Mouse (Mus musculus): ENCODE data around the gene Fndc3a. TPM values are rescaled to one million over a fixed set of nuclear protein-coding genes. Genes with fewer than 3 reads are reported as not detected.

Fndc3a gene
- total and polyA plus RNA-seq, 2 experiments from 2014 or later = 45.2 to 51.8 TPM

DNA sequence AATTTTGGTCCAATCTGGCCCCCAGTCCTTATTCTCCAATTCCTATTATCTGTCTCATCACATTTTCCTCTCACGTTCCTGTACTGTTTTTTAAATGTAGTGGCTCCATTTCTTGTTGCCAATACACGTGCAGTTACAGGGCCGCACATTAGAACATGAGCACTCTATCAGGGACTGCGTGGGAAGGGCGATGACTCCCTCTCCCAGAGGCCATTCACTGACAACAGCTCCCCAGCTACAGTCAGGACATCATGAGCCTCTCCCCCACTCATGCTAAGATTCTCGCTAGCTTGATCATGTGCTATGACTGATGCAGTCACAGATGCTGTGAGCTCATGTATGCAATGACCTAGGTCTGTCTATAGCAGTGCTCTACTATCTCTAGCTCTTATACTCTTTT lies 71.3 kb downstream of the Fndc3a start:
- H3K9ac ChIP-seq (replicated peaks; ENCODE audit: low read length) = no peak overlapping the region
- no peaks in the 10 kb centered on the region; the same call in 1 of the 2 replicates for H3K36me3 ChIP-seq (ENCODE audit: insufficient read depth, low read length)
- H3K27ac ChIP-seq = no peak overlapping the region

DNA sequence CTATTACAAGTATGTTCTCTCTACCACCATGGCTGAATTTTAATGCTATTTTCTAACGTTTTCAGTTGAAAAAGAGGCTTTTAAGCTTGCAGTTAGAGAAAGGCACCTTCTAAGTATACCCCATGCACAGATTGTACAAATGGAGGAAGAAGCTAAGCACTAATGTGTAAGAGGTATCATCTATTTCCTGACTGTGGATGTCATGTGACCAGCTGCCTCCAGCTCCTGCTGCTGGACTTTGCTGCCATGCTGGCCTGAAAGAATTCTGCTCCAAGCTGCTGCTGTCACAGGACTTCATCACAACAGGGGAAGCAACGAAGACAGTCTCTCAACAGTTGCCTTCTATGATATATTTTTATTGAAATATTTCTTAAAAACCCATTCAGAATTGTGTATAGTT lies 76.2 kb downstream of the Fndc3a start:
- Histone ChIP-seq H3K4me1 (ENCODE audit: insufficient read depth, low read length) (no peaks in the 10 kb centered on the region), H3K4me3 (ENCODE audit: low read length) (no peak overlapping the region), H3K27ac (no peak overlapping the region), H3K27me3 (ENCODE audit: insufficient read depth, low read length) (no peaks in the 10 kb centered on the region), H3K36me3 (ENCODE audit: insufficient read depth, low read length) (no peaks in the 10 kb centered on the region), H3K9me3 (ENCODE audit: low read length) (no peaks in the 10 kb centered on the region), H3K9ac (replicated peaks; ENCODE audit: low read length) (no peak overlapping the region), H3K4me2 (ENCODE audit: low read depth, low read length) (no peak overlapping the region)
- DNase-seq (ENCODE audit: low spot score) = no peak
- 79% methylated on average over 2 of the region's 2 CpGs for WGBS
- no peak for TF ChIP-seq CTCF (IDR thresholded peaks at IDR 0.05; ENCODE audit: low read depth)
- ATAC-seq = no peak

More for the DNA sequence above, 71.3 kb downstream of the Fndc3a start:
- Histone ChIP-seq H3K4me1 (ENCODE audit: insufficient read depth, low read length) (no peaks in the 10 kb centered on the region), H3K27me3 (ENCODE audit: insufficient read depth, low read length) (no peaks in the 10 kb centered on the region), H3K4me2 (ENCODE audit: low read depth, low read length) (no peak overlapping the region), H3K4me3 (ENCODE audit: low read length) (no peak overlapping the region), H3K9me3 (ENCODE audit: low read length) (no peaks in the 10 kb centered on the region)
- ATAC-seq = no peak
- TF ChIP-seq CTCF (IDR thresholded peaks at IDR 0.05; ENCODE audit: low read depth) = no peak
- DNase-seq (ENCODE audit: low spot score) = no peak
- WGBS = 94% methylated on average over 6 of the region's 6 CpGs

DNA sequence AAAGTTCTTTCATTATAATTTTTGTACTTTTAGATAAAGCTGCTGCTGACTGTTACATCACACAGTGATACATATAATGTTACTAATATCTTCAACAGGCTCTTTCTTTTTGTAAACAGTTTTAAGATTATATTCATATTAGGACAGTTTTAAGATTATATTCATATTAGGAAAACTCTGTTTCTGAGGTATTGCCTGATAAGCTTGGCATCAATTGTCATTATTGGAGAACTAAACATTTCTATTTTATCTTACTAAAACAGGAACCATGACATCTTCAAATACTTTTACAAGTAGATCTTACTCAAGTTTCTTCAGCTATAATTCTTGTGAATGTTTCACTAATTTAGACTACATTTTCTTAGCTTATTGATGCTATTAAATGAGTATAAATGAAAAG lies 84.4 kb downstream of the Fndc3a start:
- H3K27me3 ChIP-seq (ENCODE audit: insufficient read depth, low read length) = no peaks in the 10 kb centered on the region
- H3K9me3 ChIP-seq (ENCODE audit: low read length) = no peaks in the 10 kb centered on the region
- no peak for ATAC-seq
- no peak overlapping the region for H3K4me2 ChIP-seq (ENCODE audit: low read depth, low read length)
- H3K27ac ChIP-seq = no peak overlapping the region
- no peak for DNase-seq (ENCODE audit: low spot score)
- no peak overlapping the region for H3K4me3 ChIP-seq (ENCODE audit: low read length)
- no peak overlapping the region for H3K9ac ChIP-seq (replicated peaks; ENCODE audit: low read length)
- H3K36me3 ChIP-seq (ENCODE audit: insufficient read depth, low read length) = no peaks in the 10 kb centered on the region
- no peak for TF ChIP-seq CTCF (IDR thresholded peaks at IDR 0.05; ENCODE audit: low read depth)
- H3K4me1 ChIP-seq (ENCODE audit: insufficient read depth, low read length) = no peaks in the 10 kb centered on the region

DNA sequence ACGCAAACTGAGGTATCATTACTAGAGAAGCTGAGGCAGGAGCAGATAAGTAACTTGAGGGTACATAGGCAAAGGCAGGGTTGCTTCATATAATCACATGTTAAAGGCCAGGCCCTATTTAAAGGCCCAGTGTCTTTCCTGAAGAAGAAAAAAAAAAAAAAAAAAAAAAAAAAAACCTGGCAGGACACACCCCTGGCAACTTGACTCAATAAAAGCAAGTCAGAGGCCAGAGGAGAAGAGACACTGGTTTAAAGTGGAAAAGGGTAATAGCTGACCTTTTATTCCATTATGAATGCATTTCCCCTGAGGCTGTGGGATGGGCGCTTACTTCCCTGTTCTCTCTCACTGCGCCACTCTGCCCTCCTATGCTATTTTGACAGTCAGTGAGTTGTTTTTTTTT lies 105.7 kb downstream of the Fndc3a start:
- ATAC-seq (no peak), DNase-seq (ENCODE audit: low spot score) (no peak)
- 87% methylated on average over 3 of the region's 3 CpGs for WGBS
- H3K9me3 ChIP-seq (ENCODE audit: low read length) = no peaks in the 10 kb centered on the region
- H3K36me3 ChIP-seq (ENCODE audit: insufficient read depth, low read length) = no peaks in the 10 kb centered on the region
- H3K4me2 ChIP-seq (ENCODE audit: low read depth, low read length) = no peak overlapping the region
- no peak overlapping the region for H3K27ac ChIP-seq
- H3K9ac ChIP-seq (replicated peaks; ENCODE audit: low read length) = no peak overlapping the region
- no peaks in the 10 kb centered on the region for H3K27me3 ChIP-seq (ENCODE audit: insufficient read depth, low read length)
- H3K4me3 ChIP-seq (ENCODE audit: low read length) = no peak overlapping the region
- TF ChIP-seq CTCF (IDR thresholded peaks at IDR 0.05; ENCODE audit: low read depth) = no peak
- peaks cover 11% of the 10 kb centered on the region; the same call in 1 of the 2 replicates for H3K4me1 ChIP-seq (ENCODE audit: insufficient read depth, low read length)

DNA sequence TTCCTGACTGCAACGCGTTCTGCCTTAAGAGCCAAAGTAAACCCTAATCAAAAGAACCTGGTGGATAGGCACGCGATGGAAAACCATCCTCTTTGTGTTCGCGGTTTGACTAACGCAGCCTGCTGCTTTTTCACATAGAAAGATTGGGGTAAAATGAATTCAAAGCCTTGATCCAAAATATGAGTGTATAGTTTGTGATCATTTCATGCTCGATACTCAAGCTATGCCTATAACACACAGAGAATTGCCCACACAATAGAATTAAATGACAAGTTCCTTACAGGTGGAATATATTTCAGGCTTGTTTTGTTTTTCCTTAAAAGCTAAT lies 106.6 kb downstream of the Fndc3a start:
- Histone ChIP-seq H3K4me3 (ENCODE audit: low read length) (peak overlapping the region; percentile 55), H3K9me3 (ENCODE audit: low read length) (no peaks in the 10 kb centered on the region), H3K4me2 (ENCODE audit: low read depth, low read length) (peak overlapping the region; percentile 74), H3K27ac (peak overlapping the region; percentile 86), H3K4me1 (ENCODE audit: insufficient read depth, low read length) (peaks cover 11% of the 10 kb centered on the region; the same call in 1 of the 2 replicates), H3K27me3 (ENCODE audit: insufficient read depth, low read length) (no peaks in the 10 kb centered on the region), H3K9ac (replicated peaks; ENCODE audit: low read length) (peak overlapping the region; percentile 68), H3K36me3 (ENCODE audit: insufficient read depth, low read length) (no peaks in the 10 kb centered on the region)
- ATAC-seq (peak; percentile 64; the same call in 1 of the 2 replicates), DNase-seq (ENCODE audit: low spot score) (no peak)
- no peak for TF ChIP-seq CTCF (IDR thresholded peaks at IDR 0.05; ENCODE audit: low read depth)
- under 1% methylated on average over 8 of the region's 8 CpGs for WGBS

DNA sequence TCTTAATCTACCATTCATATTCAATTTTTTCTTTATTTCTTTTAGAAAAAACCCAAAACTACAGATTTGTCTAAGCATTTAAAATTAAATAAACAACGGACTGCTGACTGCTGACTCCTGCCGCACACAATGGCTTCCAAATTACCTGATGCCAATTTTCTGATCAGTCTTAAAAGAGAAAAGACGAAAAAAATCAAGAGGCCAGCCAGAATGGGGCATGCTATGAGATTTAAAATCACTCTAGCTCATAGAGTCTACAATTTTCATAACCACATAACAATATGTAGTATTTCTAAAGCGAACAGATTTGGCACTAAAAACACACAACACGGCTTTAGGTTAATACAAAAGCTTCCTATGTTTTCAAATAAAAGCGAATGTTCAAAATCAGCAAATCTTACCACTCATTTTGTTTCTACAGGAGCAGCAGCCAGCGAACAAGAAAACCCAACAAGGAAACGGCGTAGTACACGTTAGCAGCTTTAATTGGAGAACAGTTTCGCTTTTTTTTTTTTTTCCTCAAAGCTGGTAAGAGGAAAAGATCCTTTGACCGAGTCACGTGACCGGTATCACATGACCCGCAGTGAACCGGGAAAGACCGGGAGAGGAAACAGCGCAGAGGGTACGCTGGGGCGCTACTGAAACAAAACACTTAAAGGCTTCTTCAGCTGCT lies 107.1 kb downstream of the Fndc3a start:
- ATAC-seq (peak; percentile 96), DNase-seq (ENCODE audit: low spot score) (peak; percentile 96)
- Histone ChIP-seq H3K4me2 (ENCODE audit: low read depth, low read length) (peak overlapping the region; percentile 74), H3K36me3 (ENCODE audit: insufficient read depth, low read length) (peaks cover 4% of the 10 kb centered on the region; the same call in 1 of the 2 replicates), H3K27ac (peak overlapping the region; percentile 86), H3K27me3 (ENCODE audit: insufficient read depth, low read length) (no peaks in the 10 kb centered on the region), H3K9ac (replicated peaks; ENCODE audit: low read length) (peak overlapping the region; percentile 68), H3K4me1 (ENCODE audit: insufficient read depth, low read length) (peaks cover 11% of the 10 kb centered on the region; the same call in 1 of the 2 replicates), H3K9me3 (ENCODE audit: low read length) (no peaks in the 10 kb centered on the region), H3K4me3 (ENCODE audit: low read length) (peak overlapping the region; percentile 55)
- 1% methylated on average over 20 of the region's 20 CpGs for WGBS
- no peak for TF ChIP-seq CTCF (IDR thresholded peaks at IDR 0.05; ENCODE audit: low read depth)

All from hindbrain, postnatal 0 days (tissue).